Mouse (Mus musculus): Measurements from ENCODE around the gene Inpp5e.
"Not testable (repeated sequence)": the region's sequence is repeated elsewhere in the genome, so short reads cannot be mapped to it uniquely, and the experiment has no call there.

The Inpp5e gene

GRCm38 (mm10) chr2:26418120-26418519 lies 9.1 kb upstream of the Inpp5e start:
- no peak for DNase-seq (ENCODE audit: low spot score)

GRCm38 (mm10) chr2:26417066-26417465 lies 8.1 kb upstream of the Inpp5e start:
- no peak for DNase-seq (ENCODE audit: low spot score)

- no peak for DNase-seq (ENCODE audit: low spot score)
Observed at GRCm38 (mm10) chr2:26410931-26411411, 2.0 kb upstream of the Inpp5e start.

GRCm38 (mm10) chr2:26410091-26410490 lies 1.1 kb upstream of the Inpp5e start:
- no peak for DNase-seq (ENCODE audit: low spot score)

- no peak for DNase-seq (ENCODE audit: low spot score)
Observed at GRCm38 (mm10) chr2:26409362-26409761, 359 bp upstream of the Inpp5e start.

DNA sequence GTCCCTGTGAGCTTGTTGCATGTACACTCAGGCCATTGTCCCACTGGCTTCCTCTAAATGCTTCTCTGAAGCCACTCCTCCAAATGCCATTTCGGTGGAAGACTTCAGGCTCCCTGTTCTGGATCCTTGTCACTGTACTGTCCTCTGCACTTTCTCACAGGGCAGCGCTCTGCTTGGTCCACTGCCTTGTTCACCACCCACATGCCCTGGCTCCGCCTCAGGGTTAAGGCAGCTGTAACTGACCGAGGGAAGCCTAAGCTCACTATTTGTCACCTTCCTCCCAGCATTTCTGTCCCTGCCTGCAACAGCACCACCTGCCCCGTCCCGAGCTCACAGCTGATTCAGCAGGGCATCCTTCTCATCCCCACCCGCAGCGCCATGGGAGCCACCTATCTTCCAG lies 5.7 kb downstream of the Inpp5e start:
- DNase-seq (ENCODE audit: low spot score): no peak

- DNase-seq (ENCODE audit: low spot score): no peak
Observed at GRCm38 (mm10) chr2:26402265-26402664, 6.7 kb downstream of the Inpp5e start.

DNA sequence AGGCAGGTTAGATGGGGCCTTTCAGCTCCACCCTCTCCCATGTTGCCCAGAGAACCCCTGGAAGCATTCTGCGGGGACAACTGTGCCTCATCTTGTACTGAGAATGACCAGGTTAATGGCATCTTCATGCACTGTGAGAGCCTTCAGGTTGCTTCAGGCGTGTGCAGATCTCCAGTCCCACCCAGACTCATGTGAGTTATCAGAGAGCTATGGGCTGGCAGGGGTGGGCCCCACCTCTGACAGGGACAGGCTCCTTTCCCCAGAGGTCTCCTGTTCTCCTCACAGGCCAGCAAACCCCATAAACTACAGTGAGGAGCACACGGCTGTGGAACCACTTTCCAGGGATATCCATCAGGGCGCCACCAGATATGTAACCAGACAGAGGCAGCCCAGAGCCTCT lies 8.0 kb downstream of the Inpp5e start:
- no peak for DNase-seq (ENCODE audit: low spot score)

DNA sequence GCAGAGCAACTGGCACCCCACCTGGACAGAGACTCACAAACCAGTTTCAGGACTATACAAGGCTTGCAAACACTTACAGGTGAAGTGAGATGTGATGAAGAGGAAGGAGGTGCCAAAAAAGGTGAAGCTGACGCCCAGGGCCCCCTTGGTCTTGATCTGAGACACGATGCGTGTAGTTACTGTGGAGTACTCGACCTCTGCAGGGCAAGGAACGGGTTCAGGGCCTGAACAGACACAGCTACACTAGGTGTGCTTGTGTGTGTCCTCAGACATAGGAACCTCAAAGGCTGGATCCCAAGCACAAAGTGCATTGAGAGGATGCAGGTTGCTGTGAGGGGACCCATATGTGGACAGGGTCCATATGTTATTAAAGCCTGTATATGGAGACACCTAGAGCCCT lies 8.7 kb downstream of the Inpp5e start:
- no peak for DNase-seq (ENCODE audit: low spot score)

GRCm38 (mm10) chr2:26399647-26400046 lies 9.4 kb downstream of the Inpp5e start:
- DNase-seq (ENCODE audit: low spot score): no peak

- DNase-seq (ENCODE audit: low spot score): no peak
Observed at GRCm38 (mm10) chr2:26398978-26399377, 10.0 kb downstream of the Inpp5e start.

- no peak for DNase-seq (ENCODE audit: low spot score)
Observed at GRCm38 (mm10) chr2:26391617-26392016, 17.4 kb downstream of the Inpp5e start.

GRCm38 (mm10) chr2:26390954-26391353 lies 18.0 kb downstream of the Inpp5e start:
- DNase-seq (ENCODE audit: low spot score): no peak

DNA sequence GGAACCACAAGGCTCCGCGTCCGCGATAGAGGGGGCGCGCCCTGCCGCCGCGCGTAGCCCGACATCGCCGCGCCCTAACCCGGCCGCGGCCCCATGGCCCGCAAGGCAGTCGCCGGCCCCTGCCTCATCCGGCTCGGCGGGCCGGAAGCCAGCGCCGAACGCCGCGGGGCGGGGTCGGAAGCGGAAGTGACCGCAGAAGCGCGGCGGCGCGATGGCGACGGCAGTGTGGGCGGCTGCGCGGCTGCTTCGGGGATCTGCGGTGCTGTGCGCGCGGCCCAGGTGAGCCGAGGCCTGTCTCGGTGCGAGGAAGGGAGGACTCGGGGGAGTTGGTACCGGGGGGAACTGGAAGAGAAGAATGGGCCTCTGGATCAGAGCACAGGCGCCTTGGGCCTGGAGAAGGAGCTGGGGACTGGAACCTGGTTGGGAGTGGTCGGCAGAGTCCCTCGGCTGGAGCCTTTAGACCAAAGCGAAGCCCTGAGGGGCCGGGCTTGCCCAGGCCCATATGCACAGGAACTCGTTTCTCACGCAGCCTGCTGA lies 19.8 kb downstream of the Inpp5e start, which contains the start of the genes Entr1 and Pmpca:
Gene Entr1, minus strand, starts transcription at position 163 of the 537 bp plus-strand sequence.
Gene Pmpca, plus strand, starts transcription at position 186 of the 537 bp plus-strand sequence.
- peak; percentile 84 for DNase-seq (ENCODE audit: low spot score)

DNA sequence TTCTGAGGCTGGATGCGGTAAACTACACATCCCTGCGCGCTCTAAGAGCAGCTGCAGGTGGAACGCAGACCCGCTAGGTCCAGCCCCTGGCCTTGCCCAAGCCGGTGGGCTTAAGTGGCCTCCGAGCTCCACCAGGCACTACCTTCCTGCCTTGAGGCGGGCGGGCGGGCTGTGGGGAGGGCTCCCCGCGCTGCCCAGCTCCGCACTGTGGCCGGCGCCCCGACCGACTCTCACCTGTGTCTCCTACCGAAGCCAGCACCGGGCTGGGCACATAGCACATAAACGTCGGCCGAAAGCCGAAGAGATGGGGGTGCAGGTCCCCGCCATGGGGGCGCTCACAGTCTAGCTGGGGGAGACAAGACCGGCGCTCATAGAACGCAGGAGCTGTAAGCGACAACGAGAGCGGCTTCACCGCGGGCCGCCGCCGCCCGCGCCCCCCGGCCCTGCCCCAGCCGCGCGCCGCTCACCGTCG lies 20.3 kb downstream of the Inpp5e start:
- DNase-seq (ENCODE audit: low spot score): peak; percentile 20

- DNase-seq (ENCODE audit: low spot score): no peak
Observed at GRCm38 (mm10) chr2:26387713-26388112, 21.3 kb downstream of the Inpp5e start.

DNA sequence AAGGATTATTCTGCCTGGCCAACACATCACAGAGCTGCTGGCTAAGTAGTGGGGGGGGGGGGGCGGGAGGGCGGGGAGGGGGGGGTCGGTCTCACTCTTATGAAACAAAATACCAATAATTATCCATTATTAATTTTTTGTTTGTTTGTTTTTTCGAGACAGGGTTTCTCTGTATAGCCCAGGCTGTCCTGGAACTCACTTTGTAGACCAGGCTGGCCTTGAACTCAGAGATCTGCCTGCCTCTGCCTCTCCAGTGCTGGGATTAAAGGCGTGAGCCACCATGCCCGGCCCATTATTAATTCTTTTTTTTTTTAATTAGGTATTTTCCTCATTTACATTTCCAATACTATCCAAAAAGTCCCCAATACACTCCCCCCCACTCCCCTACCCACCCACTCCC lies 28.1 kb downstream of the Inpp5e start:
- not testable (repeated sequence) for DNase-seq (ENCODE audit: low spot score)

- DNase-seq (ENCODE audit: low spot score): peak; percentile 86
Observed at GRCm38 (mm10) chr2:26380131-26380771, 28.8 kb downstream of the Inpp5e start, which contains the start of gene Snapc4. TSS of gene Snapc4 (minus strand) at chr2:26380653.

GRCm38 (mm10) chr2:26372396-26372795 lies 36.6 kb downstream of the Inpp5e start:
- DNase-seq (ENCODE audit: low spot score): no peak

GRCm38 (mm10) chr2:26368572-26368971 lies 40.4 kb downstream of the Inpp5e start:
- DNase-seq (ENCODE audit: low spot score): no peak

DNA sequence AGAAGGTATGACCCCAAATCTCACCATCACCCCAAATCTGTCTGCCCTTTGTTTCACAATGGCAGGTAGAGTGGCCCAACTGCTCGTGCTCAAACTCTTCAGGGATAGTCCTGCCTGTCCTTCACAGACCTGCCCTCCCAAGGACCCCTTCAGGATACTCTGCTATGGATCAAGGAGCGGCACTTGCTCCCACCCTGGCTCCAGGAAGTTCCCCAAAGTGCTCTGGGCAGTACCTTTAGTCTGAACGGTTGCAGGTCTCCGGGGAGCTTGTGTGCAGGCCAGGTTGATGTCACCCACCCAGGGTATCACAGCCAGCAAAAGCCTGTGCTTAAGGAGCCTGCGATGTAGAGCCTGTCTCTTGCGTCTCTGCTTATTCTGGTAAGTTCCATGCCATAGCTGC lies 41.1 kb downstream of the Inpp5e start:
- DNase-seq (ENCODE audit: low spot score): no peak

DNA sequence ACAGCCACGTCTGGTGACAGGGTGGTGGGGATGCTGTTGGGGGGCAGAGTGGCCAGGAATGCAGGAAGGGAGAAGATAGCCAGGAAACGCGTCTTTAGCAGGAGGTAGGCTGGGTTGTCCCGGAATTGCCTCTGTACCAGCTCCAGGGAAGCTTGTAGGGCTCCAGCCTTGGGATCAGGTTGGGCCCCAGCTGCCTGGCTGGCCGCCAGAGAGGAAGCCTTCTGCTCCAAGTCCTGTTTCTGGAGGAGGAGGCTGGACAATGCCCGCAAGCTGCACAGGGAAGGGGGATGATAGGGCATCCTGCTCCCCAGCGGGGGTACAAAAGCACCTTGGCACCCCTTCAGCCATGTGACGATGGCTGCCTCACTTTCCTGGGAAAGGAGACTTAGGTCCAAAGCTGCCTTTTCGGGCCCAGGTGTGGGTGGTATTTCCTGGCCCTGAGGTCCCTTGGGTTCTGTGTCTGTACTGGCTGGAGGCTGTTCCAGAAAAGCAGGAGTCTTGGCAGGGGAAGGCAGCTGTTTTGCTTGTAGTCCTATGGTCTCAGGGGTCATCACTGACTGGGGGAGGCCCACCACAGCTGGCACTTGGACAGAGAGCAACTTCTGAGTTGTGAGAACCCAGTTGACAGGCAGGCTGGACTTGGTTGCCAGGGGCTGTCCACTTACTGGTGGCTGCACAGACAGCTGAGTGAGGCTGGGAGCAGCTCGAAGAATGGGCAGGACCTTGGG lies 44.1 kb downstream of the Inpp5e start:
- peak; percentile 61 for DNase-seq (ENCODE audit: low spot score)

DNA sequence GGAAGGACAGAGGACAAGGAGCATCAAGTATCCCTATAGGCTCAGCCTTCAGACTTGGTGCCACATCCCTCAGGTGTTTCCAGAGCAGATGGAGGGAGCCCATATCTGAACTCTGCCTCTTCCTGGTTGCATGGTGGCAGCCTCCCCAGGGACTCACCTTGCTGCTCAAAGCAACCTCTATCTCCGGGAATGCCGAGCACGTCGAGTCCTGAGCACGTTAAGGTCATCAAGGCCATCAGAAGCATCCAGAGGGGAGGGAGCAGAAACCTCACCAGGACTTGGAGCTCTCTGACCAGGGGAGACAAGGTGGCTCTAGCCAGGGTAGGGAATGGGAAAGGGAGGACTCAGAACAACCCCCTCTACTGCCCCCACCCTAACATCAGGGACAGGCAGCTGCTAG lies 45.5 kb downstream of the Inpp5e start:
- DNase-seq (ENCODE audit: low spot score): no peak
